Mouse (Mus musculus): ENCODE data around the gene Mrpl18. TPM values are rescaled to one million over a fixed set of nuclear protein-coding genes. Genes with fewer than 3 reads are reported as not detected.
"Not testable (repeated sequence)": the region's sequence is repeated elsewhere in the genome, so short reads cannot be mapped to it uniquely, and the experiment has no call there.

The Mrpl18 gene
- total RNA-seq, 1 experiment from 2014 or later = 84.1 TPM

- no peak for DNase-seq
Observed at GRCm38 (mm10) chr17:12910391-12910790, 5.8 kb downstream of the Mrpl18 start.

- DNase-seq = peak; percentile 40
Observed at GRCm38 (mm10) chr17:12909361-12910280, 6.5 kb downstream of the Mrpl18 start, which contains the start of gene Pnldc1. Gene Pnldc1, minus strand, starts transcription at chr17:12910230.

GRCm38 (mm10) chr17:12906436-12906835 is 9.7 kb downstream of the Mrpl18 start:
- DNase-seq = no peak

- DNase-seq = no peak
Observed at GRCm38 (mm10) chr17:12905810-12906209, 10.3 kb downstream of the Mrpl18 start.

- DNase-seq = no peak
Observed at GRCm38 (mm10) chr17:12904349-12904748, 11.8 kb downstream of the Mrpl18 start.

- DNase-seq = no peak
Observed at GRCm38 (mm10) chr17:12903372-12904333, 12.5 kb downstream of the Mrpl18 start.

- no peak for DNase-seq
Observed at GRCm38 (mm10) chr17:12902291-12902690, 13.9 kb downstream of the Mrpl18 start.

- not testable (repeated sequence) for DNase-seq
Observed at GRCm38 (mm10) chr17:12898607-12899006, 17.5 kb downstream of the Mrpl18 start.

GRCm38 (mm10) chr17:12897674-12898073 is 18.5 kb downstream of the Mrpl18 start:
- no peak for DNase-seq

- DNase-seq = no peak
Observed at GRCm38 (mm10) chr17:12892033-12892432, 24.1 kb downstream of the Mrpl18 start.

GRCm38 (mm10) chr17:12891054-12891453 is 25.1 kb downstream of the Mrpl18 start:
- no peak for DNase-seq

- peak; percentile 17 for DNase-seq
Observed at GRCm38 (mm10) chr17:12887021-12887775, 28.9 kb downstream of the Mrpl18 start.

- DNase-seq = no peak
Observed at GRCm38 (mm10) chr17:12886620-12887019, 29.5 kb downstream of the Mrpl18 start.

GRCm38 (mm10) chr17:12881216-12881615 is 34.9 kb downstream of the Mrpl18 start:
- no peak for DNase-seq

GRCm38 (mm10) chr17:12880178-12880577 is 36.0 kb downstream of the Mrpl18 start:
- peak; percentile 86 for DNase-seq

GRCm38 (mm10) chr17:12875734-12876133 is 40.4 kb downstream of the Mrpl18 start, which contains the start of gene Mrgprh:
Gene Mrgprh, plus strand, starts transcription at chr17:12876034.
- no peak for DNase-seq

GRCm38 (mm10) chr17:12872275-12873028 is 43.7 kb downstream of the Mrpl18 start:
- DNase-seq = no peak

- no peak for DNase-seq
Observed at GRCm38 (mm10) chr17:12868640-12869039, 47.5 kb downstream of the Mrpl18 start.

GRCm38 (mm10) chr17:12868043-12868442 is 48.1 kb downstream of the Mrpl18 start, which contains the start of gene Mas1:
Gene Mas1, minus strand, starts transcription at chr17:12868143.
- DNase-seq = no peak

GRCm38 (mm10) chr17:12866853-12867252 is 49.3 kb downstream of the Mrpl18 start:
- DNase-seq = no peak

GRCm38 (mm10) chr17:12865407-12865806 is 50.7 kb downstream of the Mrpl18 start:
- DNase-seq = no peak

Measured in adrenal gland, postnatal 14 days (tissue).